Mouse (Mus musculus) 3T3-L1 (cell line): Measurements from ENCODE around the gene Atp2a3.

Experiments
- DNase-seq: peaks from one replicate; pipeline ENCODE4 v3.0.0-alpha.2; 2015; ENCODE audit warnings: low read depth, low spot score

Atp2a3 gene

DNA sequence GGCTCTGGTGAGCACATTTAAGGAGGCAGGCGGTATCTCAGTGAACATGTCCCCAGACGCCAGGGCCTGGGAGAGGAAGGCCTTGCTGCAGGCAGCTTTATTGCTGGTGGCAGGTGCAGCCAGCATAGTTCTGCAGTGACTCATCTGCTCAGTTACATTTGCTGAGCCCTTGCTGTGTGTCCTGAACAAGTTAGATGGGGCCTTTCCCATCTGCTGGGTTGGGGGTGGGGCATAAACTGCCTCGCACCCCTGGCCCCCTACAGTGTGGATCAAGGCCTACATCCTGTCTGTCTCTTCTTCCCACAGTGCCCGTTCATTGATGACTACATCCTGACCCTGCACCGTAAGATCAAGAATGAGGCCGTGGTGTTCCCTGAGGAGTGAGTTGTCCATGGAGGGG lies 75.9 kb downstream of the Atp2a3 start:
- DNase-seq, result peak; percentile 64

DNA sequence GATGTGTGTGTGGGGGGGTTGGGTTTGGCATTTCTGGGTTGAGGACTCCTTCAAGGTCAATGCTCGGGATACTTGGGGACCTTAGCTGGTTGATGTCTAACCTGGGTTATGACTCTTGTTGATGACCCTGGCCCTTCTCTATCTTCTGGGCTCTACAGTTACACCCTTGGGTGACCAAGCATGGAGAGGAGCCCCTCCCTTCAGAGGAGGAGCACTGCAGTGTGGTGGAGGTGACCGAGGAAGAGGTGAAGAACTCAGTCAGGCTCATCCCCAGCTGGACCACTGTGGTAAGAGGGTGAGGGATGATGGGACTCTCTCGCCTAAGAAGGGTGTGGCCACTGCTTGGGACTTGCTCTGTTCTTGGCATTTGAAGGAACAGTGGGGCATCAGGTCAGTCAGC lies 76.7 kb downstream of the Atp2a3 start:
- no peak for DNase-seq

DNA sequence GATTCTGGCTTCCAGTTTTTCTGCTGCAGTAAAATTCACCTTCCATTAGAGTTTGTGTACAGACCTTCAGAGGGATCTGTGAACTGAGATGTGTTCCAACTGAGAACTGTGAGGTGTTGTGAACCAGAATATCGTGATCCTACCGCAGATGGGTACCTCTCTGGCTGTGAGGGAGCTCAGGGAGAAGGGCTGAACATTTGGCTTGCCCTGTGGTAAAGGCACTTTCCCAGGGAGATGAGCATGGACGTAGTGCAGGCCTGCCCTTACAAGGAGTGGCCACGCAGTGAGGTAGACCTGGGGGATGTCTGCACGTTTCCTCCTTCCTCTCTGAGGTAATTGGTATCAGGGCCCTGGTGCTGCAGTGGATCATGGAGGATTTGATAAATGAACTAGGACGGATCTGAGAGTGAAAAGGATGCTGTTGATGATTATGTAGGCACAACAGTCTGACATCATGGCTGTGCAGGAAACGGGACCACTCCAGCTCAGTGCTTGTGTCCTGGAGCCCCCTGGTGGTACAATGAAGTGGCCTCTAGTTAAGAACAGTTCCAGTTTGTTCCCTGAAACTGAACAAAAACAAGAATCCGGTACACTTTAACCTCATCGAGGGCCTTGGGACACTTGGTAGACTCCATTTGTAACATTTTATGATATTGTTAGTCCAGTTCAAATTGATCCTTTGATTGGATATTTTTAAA lies 78.3 kb downstream of the Atp2a3 start:
- DNase-seq, result peak; percentile 79
